Mouse (Mus musculus): ENCODE results near the gene Arl5c. TPM values are rescaled to one million over a fixed set of nuclear protein-coding genes. Genes with fewer than 3 reads are reported as not detected.

Arl5c gene
- polyA plus RNA-seq, 1 experiment: 28.9 TPM

GRCm38 (mm10) chr11:98026570-98027296, 30.8 kb upstream of the Arl5c start, which contains the start of gene Rpl19:
Rpl19 (plus strand) TSS chr11:98026710.
- peak; percentile 81 to 82 for DNase-seq (ENCODE audit: low read depth in 1 of 2, low spot score in 2 of 2)
- WGBS: under 1% methylated on average over 69 of the region's 69 CpGs
- Histone ChIP-seq H3K36me3 (ENCODE audit: control insufficient read depth, insufficient read depth, low read length) (peaks cover 13% of the 10 kb centered on the region), H3K4me3 (ENCODE audit: extremely low read depth, insufficient read depth, insufficient read length) (peak within 1 kb of the TSS; percentile 98), H3K4me1 (ENCODE audit: control insufficient read depth, insufficient read depth, insufficient read length) (peaks cover 7% of the 10 kb centered on the region; the same call in 1 of the 2 replicates), H3K27me3 (ENCODE audit: control insufficient read depth, insufficient read depth, low read length) (no peaks in the 10 kb centered on the region), H3K27ac (ENCODE audit: insufficient read depth, low read length) (peak within 1 kb of the TSS; percentile 78)
- no peak for TF ChIP-seq CTCF (IDR thresholded peaks at IDR 0.05; ENCODE audit: extremely low read depth, insufficient read depth, insufficient read length, insufficient replicate concordance)
- TF ChIP-seq POLR2A (IDR thresholded peaks at IDR 0.05; ENCODE audit: low read depth, low read length): peak; percentile 98

GRCm38 (mm10) chr11:98026248-98026569, 30.2 kb upstream of the Arl5c start:
- Histone ChIP-seq H3K36me3 (ENCODE audit: control insufficient read depth, insufficient read depth, low read length) (peaks cover 13% of the 10 kb centered on the region), H3K4me1 (ENCODE audit: control insufficient read depth, insufficient read depth, insufficient read length) (peaks cover 11% of the 10 kb centered on the region; the same call in 1 of the 2 replicates), H3K4me3 (ENCODE audit: extremely low read depth, insufficient read depth, insufficient read length) (peak overlapping the region; percentile 98), H3K27me3 (ENCODE audit: control insufficient read depth, insufficient read depth, low read length) (no peaks in the 10 kb centered on the region), H3K27ac (ENCODE audit: insufficient read depth, low read length) (peak overlapping the region; percentile 71)
- no peak for TF ChIP-seq CTCF (IDR thresholded peaks at IDR 0.05; ENCODE audit: extremely low read depth, insufficient read depth, insufficient read length, insufficient replicate concordance)
- no peak for TF ChIP-seq POLR2A (IDR thresholded peaks at IDR 0.05; ENCODE audit: low read depth, low read length)
- no peak for DNase-seq (ENCODE audit: low read depth in 1 of 2, low spot score in 2 of 2)
- 8% methylated on average over 15 of the region's 15 CpGs for WGBS

GRCm38 (mm10) chr11:98024516-98024915, 28.5 kb upstream of the Arl5c start:
- TF ChIP-seq POLR2A (IDR thresholded peaks at IDR 0.05; ENCODE audit: low read depth, low read length) (no peak), CTCF (IDR thresholded peaks at IDR 0.05; ENCODE audit: extremely low read depth, insufficient read depth, insufficient read length, insufficient replicate concordance) (no peak)
- H3K27ac ChIP-seq (ENCODE audit: insufficient read depth, low read length): no peak overlapping the region
- H3K4me3 ChIP-seq (ENCODE audit: extremely low read depth, insufficient read depth, insufficient read length): no peak overlapping the region
- DNase-seq (ENCODE audit: low read depth in 1 of 2, low spot score in 2 of 2): no peak
- 66% methylated on average over 3 of the region's 3 CpGs for WGBS
- peaks cover 6% of the 10 kb centered on the region for H3K36me3 ChIP-seq (ENCODE audit: control insufficient read depth, insufficient read depth, low read length)
- peaks cover 20% of the 10 kb centered on the region; the same call in 1 of the 2 replicates for H3K4me1 ChIP-seq (ENCODE audit: control insufficient read depth, insufficient read depth, insufficient read length)
- no peaks in the 10 kb centered on the region for H3K27me3 ChIP-seq (ENCODE audit: control insufficient read depth, insufficient read depth, low read length)

GRCm38 (mm10) chr11:98022555-98023371, 26.8 kb upstream of the Arl5c start, which contains the start of gene Cacnb1:
Cacnb1 (minus strand) TSS chr11:98023034.
- Histone ChIP-seq H3K36me3 (ENCODE audit: control insufficient read depth, insufficient read depth, low read length) (no peaks in the 10 kb centered on the region), H3K27me3 (ENCODE audit: control insufficient read depth, insufficient read depth, low read length) (no peaks in the 10 kb centered on the region), H3K4me3 (ENCODE audit: extremely low read depth, insufficient read depth, insufficient read length) (peak within 1 kb of the TSS; percentile 67), H3K27ac (ENCODE audit: insufficient read depth, low read length) (peak within 1 kb of the TSS; percentile 45), H3K4me1 (ENCODE audit: control insufficient read depth, insufficient read depth, insufficient read length) (peaks cover 24% of the 10 kb centered on the region; the same call in 1 of the 2 replicates)
- 2% methylated on average over 51 of the region's 52 CpGs for WGBS
- peak in 1 of 2 experiments; percentile 55 for DNase-seq (ENCODE audit: low read depth in 1 of 2, low spot score in 2 of 2)
- no peak for TF ChIP-seq CTCF (IDR thresholded peaks at IDR 0.05; ENCODE audit: extremely low read depth, insufficient read depth, insufficient read length, insufficient replicate concordance)
- TF ChIP-seq POLR2A (IDR thresholded peaks at IDR 0.05; ENCODE audit: low read depth, low read length): peak; percentile 10; the same call in 1 of the 2 replicates

GRCm38 (mm10) chr11:98022253-98022554, 26.2 kb upstream of the Arl5c start:
- no peak for DNase-seq (ENCODE audit: low read depth in 1 of 2, low spot score in 2 of 2)
- Histone ChIP-seq H3K27ac (ENCODE audit: insufficient read depth, low read length) (peak overlapping the region; percentile 21), H3K4me3 (ENCODE audit: extremely low read depth, insufficient read depth, insufficient read length) (peak overlapping the region; percentile 67), H3K27me3 (ENCODE audit: control insufficient read depth, insufficient read depth, low read length) (no peaks in the 10 kb centered on the region), H3K4me1 (ENCODE audit: control insufficient read depth, insufficient read depth, insufficient read length) (peaks cover 24% of the 10 kb centered on the region; the same call in 1 of the 2 replicates), H3K36me3 (ENCODE audit: control insufficient read depth, insufficient read depth, low read length) (no peaks in the 10 kb centered on the region)
- 0% methylated on average over 23 of the region's 23 CpGs for WGBS
- no peak for TF ChIP-seq POLR2A (IDR thresholded peaks at IDR 0.05; ENCODE audit: low read depth, low read length)

- 16% methylated on average over 33 of the region's 34 CpGs for WGBS
- peaks cover 24% of the 10 kb centered on the region; the same call in 1 of the 2 replicates for H3K4me1 ChIP-seq (ENCODE audit: control insufficient read depth, insufficient read depth, insufficient read length)
- DNase-seq (ENCODE audit: low read depth in 1 of 2, low spot score in 2 of 2): no peak
- H3K27me3 ChIP-seq (ENCODE audit: control insufficient read depth, insufficient read depth, low read length): no peaks in the 10 kb centered on the region
- TF ChIP-seq CTCF (IDR thresholded peaks at IDR 0.05; ENCODE audit: extremely low read depth, insufficient read depth, insufficient read length, insufficient replicate concordance): no peak
- no peak for TF ChIP-seq POLR2A (IDR thresholded peaks at IDR 0.05; ENCODE audit: low read depth, low read length)
- peak overlapping the region; percentile 21; the same call in 1 of the 2 replicates for H3K27ac ChIP-seq (ENCODE audit: insufficient read depth, low read length)
- no peaks in the 10 kb centered on the region for H3K36me3 ChIP-seq (ENCODE audit: control insufficient read depth, insufficient read depth, low read length)
- peak overlapping the region; percentile 67 for H3K4me3 ChIP-seq (ENCODE audit: extremely low read depth, insufficient read depth, insufficient read length)
These were observed 25.7 kb upstream of the Arl5c start for GRCm38 (mm10) chr11:98021565-98022252.
